Mouse (Mus musculus) thymus, adult 2 months (tissue): ENCODE measurements around the gene Adgb. TPM values are rescaled to one million over a fixed set of nuclear protein-coding genes. Genes with fewer than 3 reads are reported as not detected.

Experiments used
- DNase-seq: peaks from one replicate; pipeline ENCODE4 v3.0.0; 2021
- H3K27ac ChIP-seq: fragments of 200-500 bp; 2 replicates; pipeline ENCODE4 v1.5.1; 2012; ENCODE audit warnings: low read length, control low read depth; ENCODE audit not compliant: control insufficient read depth, insufficient read depth
- H3K27me3 ChIP-seq: fragments of 200-500 bp; 2 replicates; pipeline ENCODE4 v1.6.1; 2012; ENCODE audit warnings: mild to moderate bottlenecking, low read length, moderate library complexity, mixed read lengths; ENCODE audit not compliant: control insufficient read depth, insufficient read depth
- H3K36me3 ChIP-seq: fragments of 200-500 bp; 2 replicates; pipeline ENCODE4 v1.6.1; 2012; ENCODE audit warnings: mild to moderate bottlenecking, low read length, moderate library complexity; ENCODE audit not compliant: control insufficient read depth, insufficient read depth
- H3K4me1 ChIP-seq: fragments of 200-500 bp; replicated peaks from 2 replicates; pipeline ENCODE4 v1.6.1; 2012; ENCODE audit warnings: low read length; ENCODE audit not compliant: control insufficient read depth, insufficient read depth
- H3K4me3 ChIP-seq: fragments of 200-500 bp; 2 replicates; pipeline ENCODE4 v1.5.1; 2012; ENCODE audit warnings: mild to moderate bottlenecking, low read length, control low read depth, moderate library complexity; ENCODE audit not compliant: control insufficient read depth, insufficient read depth
- CTCF ChIP-seq: fragments of 200-500 bp; IDR thresholded peaks from 2 replicates; pipeline ENCODE4 v1.5.1; 2012; ENCODE audit warnings: mild to moderate bottlenecking, control low read depth, low read length, moderate library complexity, borderline replicate concordance; ENCODE audit not compliant: control insufficient read depth, poor library complexity, insufficient read depth; ENCODE audit errors: extremely low read depth
- POLR2A ChIP-seq: fragments of 200-500 bp; IDR thresholded peaks from 2 replicates; pipeline ENCODE4 v1.6.1; 2012; ENCODE audit warnings: mild to moderate bottlenecking, low read length, control low read depth, moderate library complexity; ENCODE audit not compliant: control insufficient read depth, poor library complexity, insufficient read depth; ENCODE audit errors: extremely low read depth
- WGBS: fragments of 180-500 bp; shearing (Covaris S2); methylation state at CpG from one replicate; pipeline ENCODE4 v1.1.7; 2018; 5-methylcytosine and 5-hydroxymethylcytosine counted together
- polyA plus RNA-seq: library from polyadenylated mRNA; depleted of rRNA; stranded (reverse); fragments of >200 nt; gene quantifications from 2 replicates; pipeline ENCODE4 v1.2.3, GENCODE M21; 2012; rRNA removed

Gene Adgb
- polyA plus RNA-seq, 1 experiment, result 0.74 TPM

DNA sequence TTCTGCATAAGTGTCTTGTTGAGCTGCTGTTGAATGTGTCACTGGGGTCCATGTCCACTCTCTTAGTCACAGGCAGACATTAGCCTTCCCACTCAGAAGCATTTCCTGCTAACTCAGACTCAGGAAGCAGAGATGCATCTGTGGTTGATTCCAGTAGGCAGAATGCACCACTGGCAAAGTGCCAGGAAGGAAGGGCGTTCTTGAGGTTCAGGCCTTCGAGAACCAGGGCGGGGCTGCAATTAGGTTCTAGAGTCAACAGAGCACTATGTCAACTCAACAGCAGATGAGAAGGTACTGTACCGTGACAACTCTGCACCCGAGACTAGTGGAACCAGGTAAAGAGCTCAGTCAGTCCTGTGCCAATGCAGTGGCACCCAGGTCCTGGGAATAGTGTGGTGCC, 164.7 kb downstream of the Adgb start:
- H3K4me3 ChIP-seq, result no peak overlapping the region
- no peaks in the 10 kb centered on the region for H3K36me3 ChIP-seq
- H3K27me3 ChIP-seq, result no peaks in the 10 kb centered on the region
- TF ChIP-seq CTCF (no peak), POLR2A (no peak)
- no peak overlapping the region for H3K27ac ChIP-seq
- DNase-seq, result no peak
- H3K4me1 ChIP-seq, result 0 out of 2 replicates have a peak, but pooled peaks cover 3% of the 10 kb centered on the region
- 46% methylated on average over 5 of the region's 5 CpGs for WGBS

DNA sequence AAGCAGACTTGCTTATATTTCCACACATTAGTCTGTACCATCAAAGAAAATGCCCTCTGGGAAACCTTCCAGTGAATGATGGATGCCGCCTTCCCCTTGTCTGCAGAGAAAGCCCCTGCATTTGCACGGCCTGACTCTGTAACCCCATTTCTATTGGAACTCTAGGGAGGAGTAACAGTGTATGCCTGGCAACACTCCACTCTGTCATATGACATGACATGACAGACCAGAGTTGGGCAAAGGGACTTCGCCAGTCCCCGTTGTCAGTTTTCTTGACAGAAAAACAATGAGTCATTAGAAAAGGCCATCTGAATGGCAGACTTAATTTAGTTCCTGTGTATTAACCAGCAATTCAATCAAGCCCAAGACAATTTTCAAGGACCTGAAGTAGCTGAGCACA, 167.8 kb downstream of the Adgb start:
- H3K27me3 ChIP-seq, result no peaks in the 10 kb centered on the region
- no peak overlapping the region for H3K27ac ChIP-seq
- no peak for DNase-seq
- no peaks in the 10 kb centered on the region for H3K36me3 ChIP-seq
- TF ChIP-seq CTCF, result no peak
- no peak for TF ChIP-seq POLR2A
- WGBS, result 79% methylated on average over 4 of the region's 4 CpGs
- H3K4me1 ChIP-seq, result 0 out of 2 replicates have a peak, but pooled peaks cover 3% of the 10 kb centered on the region
- H3K4me3 ChIP-seq, result no peak overlapping the region

DNA sequence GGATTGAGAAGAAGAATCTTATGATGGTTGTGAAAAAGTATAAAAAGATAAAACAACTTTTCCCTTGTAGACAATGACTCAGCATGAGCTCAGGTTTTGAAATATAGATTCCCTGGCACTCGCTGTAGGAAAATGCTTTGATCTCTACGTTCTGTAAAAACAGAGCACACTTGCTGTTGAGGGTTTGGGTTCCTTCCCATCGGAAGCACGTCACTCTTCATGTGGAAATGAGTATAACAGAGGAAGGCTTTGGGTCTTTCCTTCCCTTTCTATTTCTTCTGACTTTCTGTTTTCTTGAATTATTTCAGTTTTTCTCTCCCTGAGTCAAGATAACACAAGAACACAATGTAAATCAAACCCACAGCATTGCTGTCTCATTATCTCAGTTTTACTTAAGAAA, 170.4 kb downstream of the Adgb start:
- TF ChIP-seq POLR2A (no peak), CTCF (no peak)
- no peak for DNase-seq
- Histone ChIP-seq H3K4me3 (no peak overlapping the region), H3K27ac (no peak overlapping the region), H3K36me3 (no peaks in the 10 kb centered on the region), H3K27me3 (no peaks in the 10 kb centered on the region), H3K4me1 (no peaks in the 10 kb centered on the region)
- 60% methylated on average over 4 of the region's 4 CpGs for WGBS

DNA sequence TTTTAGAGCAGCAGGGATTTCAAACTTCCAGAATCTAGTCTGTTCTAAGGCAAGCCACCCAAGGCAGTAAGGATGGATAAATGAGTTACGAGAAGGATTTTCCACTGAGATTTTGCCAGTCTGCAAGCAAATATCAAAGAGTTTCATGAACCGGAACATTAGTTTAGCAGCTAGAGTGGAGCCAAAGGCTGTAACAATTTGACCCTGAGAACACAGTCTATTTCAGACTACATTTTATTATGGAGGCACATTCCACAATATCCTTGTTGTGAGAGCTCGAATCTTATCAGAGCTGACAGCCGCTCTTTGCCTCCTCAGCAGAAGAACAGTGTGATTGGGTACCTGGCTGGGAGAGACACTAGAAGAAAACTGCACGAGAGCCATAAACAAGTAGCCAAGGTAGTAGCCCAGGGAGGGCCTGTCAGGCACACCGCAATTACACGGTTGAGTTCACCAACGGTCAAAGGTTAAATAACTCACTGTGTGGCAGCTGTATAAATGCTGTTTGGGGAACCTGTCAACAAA, 171.1 kb downstream of the Adgb start:
- H3K4me3 ChIP-seq, result no peak overlapping the region
- H3K4me1 ChIP-seq, result no peaks in the 10 kb centered on the region
- 82% methylated on average over 8 of the region's 8 CpGs for WGBS
- H3K27ac ChIP-seq, result no peak overlapping the region
- no peak for TF ChIP-seq POLR2A
- TF ChIP-seq CTCF, result no peak
- H3K27me3 ChIP-seq, result no peaks in the 10 kb centered on the region
- H3K36me3 ChIP-seq, result no peaks in the 10 kb centered on the region
- no peak for DNase-seq

GRCm38 (mm10) chr10:10299987-10300386, 172.1 kb downstream of the Adgb start:
- WGBS, result 93% methylated on average over 4 of the region's 4 CpGs
- no peaks in the 10 kb centered on the region for H3K36me3 ChIP-seq
- TF ChIP-seq CTCF (no peak), POLR2A (no peak)

DNA sequence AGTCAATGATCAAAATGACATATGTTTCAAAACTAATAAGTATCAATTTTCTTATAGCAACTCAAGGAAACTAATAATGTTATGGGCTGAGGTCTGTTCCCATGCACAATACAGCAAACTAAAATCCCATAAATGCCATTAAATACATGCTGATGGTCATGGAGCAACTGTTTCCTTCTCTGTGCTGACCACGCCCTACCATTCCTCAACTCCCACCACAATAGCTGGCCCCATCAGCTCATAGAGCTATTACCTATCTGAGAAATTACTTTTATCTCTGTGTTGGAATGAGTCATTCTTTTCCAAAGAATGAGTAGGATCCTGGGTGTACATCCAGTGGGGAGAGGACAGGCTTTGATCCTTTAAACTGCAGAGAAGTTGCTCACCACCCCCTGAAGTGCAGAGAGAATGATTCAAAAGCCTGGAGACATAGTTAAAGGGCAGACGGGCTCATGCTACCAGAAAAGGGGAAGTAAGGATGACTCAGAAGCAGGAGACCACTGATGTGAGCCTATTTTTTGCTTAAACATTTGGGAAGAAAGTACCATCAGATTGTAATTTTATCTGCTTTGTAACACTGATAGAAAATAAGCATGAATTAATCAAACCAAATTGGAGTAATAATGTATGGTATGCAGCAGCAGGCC, 184.8 kb downstream of the Adgb start:
- no peak overlapping the region for H3K27ac ChIP-seq
- DNase-seq, result no peak
- TF ChIP-seq CTCF (no peak), POLR2A (no peak)
- WGBS, result 74% methylated on average over 2 of the region's 2 CpGs
- no peaks in the 10 kb centered on the region for H3K4me1 ChIP-seq
- H3K4me3 ChIP-seq, result no peak overlapping the region
- H3K27me3 ChIP-seq, result no peaks in the 10 kb centered on the region
- no peaks in the 10 kb centered on the region for H3K36me3 ChIP-seq

More at GRCm38 (mm10) chr10:10299987-10300386, 172.1 kb downstream of the Adgb start:
- Histone ChIP-seq H3K27ac (no peak overlapping the region), H3K4me3 (no peak overlapping the region), H3K4me1 (no peaks in the 10 kb centered on the region), H3K27me3 (no peaks in the 10 kb centered on the region)
- DNase-seq, result no peak

Other genes starting within 250 kb of the Adgb start
- gene Rab32, start 85.9 kb upstream of the Adgb start, polyA plus RNA-seq, result 13.7 and 14.2 TPM in 2 replicates
- not detected in 2 replicates for gene Gm10944, start 209.0 kb upstream of the Adgb start, polyA plus RNA-seq